Mouse (Mus musculus): ENCODE measurements around the gene Sf3b6. TPM values are rescaled to one million over a fixed set of nuclear protein-coding genes. Genes with fewer than 3 reads are reported as not detected.

Gene Sf3b6
- polyA plus RNA-seq, 1 experiment from 2014 or later = 150 TPM

DNA sequence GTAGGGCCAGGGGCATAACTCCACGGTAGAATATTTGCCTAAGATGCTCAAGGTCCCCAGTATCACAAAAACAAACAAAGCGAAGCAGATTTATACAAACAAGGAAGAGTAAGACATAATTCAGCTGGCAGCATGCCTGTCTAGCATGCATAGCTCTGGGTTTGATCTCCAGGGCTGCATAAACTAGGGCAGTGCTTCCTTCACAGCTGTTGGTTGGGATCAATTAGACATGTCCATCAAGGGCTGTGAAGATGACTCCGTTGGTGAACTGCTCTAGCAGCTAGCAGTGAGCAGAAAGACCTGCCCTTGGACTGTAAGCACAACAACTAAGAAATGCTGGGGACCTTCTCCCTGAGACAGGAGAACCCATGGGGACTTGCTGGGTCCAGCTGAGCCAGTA lies 5.6 kb upstream of the Sf3b6 start:
- no peak overlapping the region for H3K4me3 ChIP-seq (ENCODE audit: control insufficient read depth in 1 of 2, insufficient read depth in 1 of 2, low read depth in 1 of 2, low read length in 2 of 2)
- H3K27me3 ChIP-seq (ENCODE audit: control insufficient read depth, insufficient read depth, low read length) = no peaks in the 10 kb centered on the region
- H3K9me3 ChIP-seq (ENCODE audit: control insufficient read depth, low read length) = peaks cover 4% of the 10 kb centered on the region; the same call in 1 of the 2 replicates
- no peaks in the 10 kb centered on the region for H3K36me3 ChIP-seq (ENCODE audit: control insufficient read depth, insufficient read depth, low read length)
- no peak for ATAC-seq (ENCODE audit: insufficient number of reproducible peaks, insufficient read depth, low FRiP score, low read depth)
- no peak overlapping the region for H3K27ac ChIP-seq (replicated peaks in 1 of 2; ENCODE audit: control insufficient read depth in 1 of 2, insufficient read depth in 1 of 2, low read depth in 2 of 2, low read length in 2 of 2)
- no peaks in the 10 kb centered on the region for H3K4me1 ChIP-seq (ENCODE audit: control insufficient read depth in 2 of 2, insufficient read depth in 2 of 2, low read length in 2 of 2)
- H3K9ac ChIP-seq (ENCODE audit: low read length) = no peak overlapping the region
- 55% methylated on average over 3 of the region's 3 CpGs for WGBS
- no peak overlapping the region for H3K4me2 ChIP-seq (ENCODE audit: low read length)

DNA sequence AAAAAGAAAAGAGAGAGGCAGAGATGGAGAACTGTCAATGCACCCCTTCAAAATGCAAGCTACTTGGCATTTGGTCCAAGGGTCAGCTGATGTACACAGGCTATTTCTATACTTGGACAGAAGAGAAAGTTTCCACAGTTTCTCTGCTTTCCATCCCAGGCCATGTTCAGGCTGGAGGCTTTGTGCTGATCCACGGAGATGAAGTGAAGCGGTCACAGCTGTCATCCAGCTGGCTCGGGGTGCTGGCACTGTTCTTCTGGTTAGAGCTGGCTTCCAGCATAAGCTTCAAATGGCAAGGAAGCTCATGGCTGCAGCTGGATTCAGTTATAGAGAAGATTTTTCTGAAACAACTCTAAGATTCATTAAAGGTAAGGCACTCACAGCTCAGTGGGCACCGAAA lies 3.7 kb upstream of the Sf3b6 start:
- Histone ChIP-seq H3K27ac (replicated peaks in 1 of 2; ENCODE audit: control insufficient read depth in 1 of 2, insufficient read depth in 1 of 2, low read depth in 2 of 2, low read length in 2 of 2) (no peak overlapping the region), H3K4me2 (ENCODE audit: low read length) (no peak overlapping the region), H3K36me3 (ENCODE audit: control insufficient read depth, insufficient read depth, low read length) (no peaks in the 10 kb centered on the region), H3K4me3 (ENCODE audit: control insufficient read depth in 1 of 2, insufficient read depth in 1 of 2, low read depth in 1 of 2, low read length in 2 of 2) (no peak overlapping the region), H3K27me3 (ENCODE audit: control insufficient read depth, insufficient read depth, low read length) (no peaks in the 10 kb centered on the region), H3K9ac (ENCODE audit: low read length) (no peak overlapping the region), H3K4me1 (ENCODE audit: control insufficient read depth in 2 of 2, insufficient read depth in 2 of 2, low read length in 2 of 2) (peaks cover 0 to 5% of the 10 kb centered on the region in 2 experiments; a peak in 1 of 4 replicates), H3K9me3 (ENCODE audit: control insufficient read depth, low read length) (peaks cover 4% of the 10 kb centered on the region; the same call in 1 of the 2 replicates)
- no peak for ATAC-seq (ENCODE audit: insufficient number of reproducible peaks, insufficient read depth, low FRiP score, low read depth)
- WGBS = 82% methylated on average over 4 of the region's 4 CpGs

DNA sequence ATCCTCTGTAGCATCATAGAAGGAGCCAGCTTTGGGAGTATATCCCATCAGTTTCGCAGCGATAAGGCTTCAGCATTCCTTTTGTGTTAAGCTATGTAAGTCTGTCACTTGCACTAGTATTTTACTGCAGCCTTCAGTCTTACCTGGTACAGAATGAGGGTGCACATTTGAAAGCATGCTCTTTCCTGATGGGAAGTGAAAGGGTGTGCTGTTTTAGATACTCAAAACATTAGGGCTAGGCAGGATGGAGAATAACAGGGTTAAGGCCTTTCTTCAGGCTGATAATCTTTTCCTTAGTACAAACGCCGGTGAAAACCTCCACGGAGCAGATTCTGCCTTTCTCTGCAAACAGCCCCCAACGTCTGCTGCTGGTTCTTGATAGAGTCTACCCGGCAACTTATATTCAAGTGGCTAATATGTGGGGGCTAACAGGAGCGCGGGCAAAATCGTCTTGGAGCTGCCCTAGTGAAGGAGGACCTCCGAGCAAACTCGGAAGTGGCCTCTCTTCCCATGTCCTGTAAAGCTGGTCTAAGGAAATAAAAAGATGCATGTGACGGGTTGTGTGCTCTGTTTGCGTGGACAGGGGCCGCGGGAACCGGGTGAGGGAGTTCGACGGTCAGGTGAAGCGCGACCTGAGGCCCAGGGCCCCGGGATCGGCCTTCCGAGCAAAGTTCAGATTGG lies 524 bp upstream of the Sf3b6 start:
- Histone ChIP-seq H3K4me3 (ENCODE audit: control insufficient read depth in 1 of 2, insufficient read depth in 1 of 2, low read depth in 1 of 2, low read length in 2 of 2) (peak overlapping the region; percentile 76 to 82), H3K27ac (replicated peaks in 1 of 2; ENCODE audit: control insufficient read depth in 1 of 2, insufficient read depth in 1 of 2, low read depth in 2 of 2, low read length in 2 of 2) (peak overlapping the region; percentile 80 to 82), H3K27me3 (ENCODE audit: control insufficient read depth, insufficient read depth, low read length) (no peaks in the 10 kb centered on the region), H3K4me1 (ENCODE audit: control insufficient read depth in 2 of 2, insufficient read depth in 2 of 2, low read length in 2 of 2) (peaks cover 0 to 5% of the 10 kb centered on the region in 2 experiments; a peak in 1 of 4 replicates), H3K4me2 (ENCODE audit: low read length) (peak overlapping the region; percentile 72), H3K36me3 (ENCODE audit: control insufficient read depth, insufficient read depth, low read length) (peaks cover 18% of the 10 kb centered on the region), H3K9me3 (ENCODE audit: control insufficient read depth, low read length) (no peaks in the 10 kb centered on the region), H3K9ac (ENCODE audit: low read length) (peak overlapping the region; percentile 83)
- ATAC-seq (ENCODE audit: insufficient number of reproducible peaks, insufficient read depth, low FRiP score, low read depth) = peak; percentile 56
- 7% methylated on average over 24 of the region's 24 CpGs for WGBS

GRCm38 (mm10) chr12:4827256-4827655 lies 9.9 kb downstream of the Sf3b6 start:
- Histone ChIP-seq H3K4me1 (ENCODE audit: control insufficient read depth in 2 of 2, insufficient read depth in 2 of 2, low read length in 2 of 2) (no peaks in the 10 kb centered on the region), H3K36me3 (ENCODE audit: control insufficient read depth, insufficient read depth, low read length) (peaks cover 68% of the 10 kb centered on the region), H3K4me3 (ENCODE audit: control insufficient read depth in 1 of 2, insufficient read depth in 1 of 2, low read depth in 1 of 2, low read length in 2 of 2) (no peak overlapping the region), H3K27me3 (ENCODE audit: control insufficient read depth, insufficient read depth, low read length) (no peaks in the 10 kb centered on the region), H3K4me2 (ENCODE audit: low read length) (no peak overlapping the region), H3K27ac (replicated peaks in 1 of 2; ENCODE audit: control insufficient read depth in 1 of 2, insufficient read depth in 1 of 2, low read depth in 2 of 2, low read length in 2 of 2) (no peak overlapping the region), H3K9me3 (ENCODE audit: control insufficient read depth, low read length) (no peaks in the 10 kb centered on the region), H3K9ac (ENCODE audit: low read length) (no peak overlapping the region)
- WGBS = 62% methylated on average over 3 of the region's 3 CpGs
- no peak for ATAC-seq (ENCODE audit: insufficient number of reproducible peaks, insufficient read depth, low FRiP score, low read depth)

GRCm38 (mm10) chr12:4836959-4837358 lies 19.6 kb downstream of the Sf3b6 start:
- peaks cover 4% of the 10 kb centered on the region in 2 experiments; a peak in 2 of 4 replicates for H3K4me1 ChIP-seq (ENCODE audit: control insufficient read depth in 2 of 2, insufficient read depth in 2 of 2, low read length in 2 of 2)
- H3K36me3 ChIP-seq (ENCODE audit: control insufficient read depth, insufficient read depth, low read length) = 0 out of 2 replicates have a peak, but pooled peaks cover 4% of the 10 kb centered on the region
- no peak for ATAC-seq (ENCODE audit: insufficient number of reproducible peaks, insufficient read depth, low FRiP score, low read depth)
- 43% methylated on average over 4 of the region's 4 CpGs for WGBS
- H3K9ac ChIP-seq (ENCODE audit: low read length) = no peak overlapping the region
- no peak overlapping the region for H3K4me2 ChIP-seq (ENCODE audit: low read length)
- no peak overlapping the region for H3K4me3 ChIP-seq (ENCODE audit: control insufficient read depth in 1 of 2, insufficient read depth in 1 of 2, low read depth in 1 of 2, low read length in 2 of 2)
- no peak overlapping the region for H3K27ac ChIP-seq (replicated peaks in 1 of 2; ENCODE audit: control insufficient read depth in 1 of 2, insufficient read depth in 1 of 2, low read depth in 2 of 2, low read length in 2 of 2)
- no peaks in the 10 kb centered on the region for H3K9me3 ChIP-seq (ENCODE audit: control insufficient read depth, low read length)
- H3K27me3 ChIP-seq (ENCODE audit: control insufficient read depth, insufficient read depth, low read length) = no peaks in the 10 kb centered on the region

DNA sequence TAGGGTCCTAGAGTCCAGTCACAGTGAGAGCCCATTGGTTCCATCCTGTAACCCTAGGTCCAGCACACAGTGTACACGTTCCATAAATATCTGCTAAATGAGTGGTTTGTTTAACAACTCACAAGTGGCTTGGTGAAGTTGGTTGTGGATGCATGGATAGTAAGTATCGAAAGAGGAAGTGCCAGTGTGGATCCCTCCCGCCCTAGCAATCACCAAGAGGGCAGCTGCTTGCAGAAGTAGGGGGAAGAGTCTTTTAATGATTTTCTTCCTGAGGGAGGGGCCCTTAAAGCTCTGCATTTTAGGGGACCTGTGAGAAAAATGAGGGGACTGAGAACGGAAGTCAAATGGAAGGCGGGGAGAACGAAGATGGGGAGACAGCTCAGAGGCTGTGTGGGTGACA lies 22.7 kb downstream of the Sf3b6 start:
- H3K36me3 ChIP-seq (ENCODE audit: control insufficient read depth, insufficient read depth, low read length) = no peaks in the 10 kb centered on the region
- H3K4me2 ChIP-seq (ENCODE audit: low read length) = no peak overlapping the region
- H3K4me3 ChIP-seq (ENCODE audit: control insufficient read depth in 1 of 2, insufficient read depth in 1 of 2, low read depth in 1 of 2, low read length in 2 of 2) = no peak overlapping the region
- no peaks in the 10 kb centered on the region for H3K27me3 ChIP-seq (ENCODE audit: control insufficient read depth, insufficient read depth, low read length)
- WGBS = 52% methylated on average over 6 of the region's 6 CpGs
- peaks cover 4 to 13% of the 10 kb centered on the region in 2 experiments; a peak in 3 of 4 replicates for H3K4me1 ChIP-seq (ENCODE audit: control insufficient read depth in 2 of 2, insufficient read depth in 2 of 2, low read length in 2 of 2)
- H3K27ac ChIP-seq (replicated peaks in 1 of 2; ENCODE audit: control insufficient read depth in 1 of 2, insufficient read depth in 1 of 2, low read depth in 2 of 2, low read length in 2 of 2) = no peak overlapping the region
- ATAC-seq (ENCODE audit: insufficient number of reproducible peaks, insufficient read depth, low FRiP score, low read depth) = no peak
- H3K9ac ChIP-seq (ENCODE audit: low read length) = no peak overlapping the region
- no peaks in the 10 kb centered on the region for H3K9me3 ChIP-seq (ENCODE audit: control insufficient read depth, low read length)

- WGBS = 3% methylated on average over 11 of the region's 11 CpGs
- ATAC-seq (ENCODE audit: insufficient number of reproducible peaks, insufficient read depth, low FRiP score, low read depth) = no peak
- Histone ChIP-seq H3K9ac (ENCODE audit: low read length) (peak overlapping the region; percentile 79), H3K4me2 (ENCODE audit: low read length) (peak overlapping the region; percentile 96), H3K27me3 (ENCODE audit: control insufficient read depth, insufficient read depth, low read length) (no peaks in the 10 kb centered on the region), H3K4me3 (ENCODE audit: control insufficient read depth in 1 of 2, insufficient read depth in 1 of 2, low read depth in 1 of 2, low read length in 2 of 2) (peak overlapping the region; percentile 68 to 84), H3K27ac (replicated peaks in 1 of 2; ENCODE audit: control insufficient read depth in 1 of 2, insufficient read depth in 1 of 2, low read depth in 2 of 2, low read length in 2 of 2) (no peak overlapping the region), H3K9me3 (ENCODE audit: control insufficient read depth, low read length) (no peaks in the 10 kb centered on the region), H3K36me3 (ENCODE audit: control insufficient read depth, insufficient read depth, low read length) (no peaks in the 10 kb centered on the region), H3K4me1 (ENCODE audit: control insufficient read depth in 2 of 2, insufficient read depth in 2 of 2, low read length in 2 of 2) (peaks cover 4 to 13% of the 10 kb centered on the region in 2 experiments; a peak in 3 of 4 replicates)
Measured at GRCm38 (mm10) chr12:4840741-4841140, 23.4 kb downstream of the Sf3b6 start.

Data from heart, embryonic 14.5 days (tissue).